Mouse (Mus musculus): ENCODE measurements around the gene Snap23. TPM values are rescaled to one million over a fixed set of nuclear protein-coding genes. Genes with fewer than 3 reads are reported as not detected.

The Snap23 gene
- polyA plus RNA-seq, 2 experiments: 15.6 to 23.5 TPM

DNA sequence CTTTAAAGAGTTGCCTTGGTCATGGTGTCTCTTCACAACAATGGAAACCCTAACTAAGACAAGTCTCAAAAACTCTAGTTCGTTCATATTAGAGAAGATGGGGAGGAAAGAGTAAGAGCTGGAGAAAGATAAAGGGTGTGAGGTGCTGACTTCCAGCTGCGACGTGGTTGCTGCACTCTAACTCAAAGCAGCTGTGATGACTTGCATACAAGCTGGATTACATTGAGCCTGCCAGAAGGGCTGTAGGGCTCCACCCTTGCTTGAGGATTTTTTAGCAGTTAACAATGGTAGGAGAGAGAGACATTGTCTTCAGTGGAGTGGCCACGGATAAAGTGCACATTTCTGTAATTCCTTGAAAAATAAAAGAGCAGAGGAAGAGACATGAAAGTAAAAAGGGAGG is 79.3 kb downstream of the Snap23 start:
- ATAC-seq (ENCODE audit: insufficient read depth) (no peak), DNase-seq (ENCODE audit: low read depth in 3 of 3, low spot score in 3 of 3) (no peak)
- H3K9ac ChIP-seq (replicated peaks): no peak overlapping the region
- no peaks in the 10 kb centered on the region for H3K27me3 ChIP-seq (ENCODE audit: control insufficient read depth, insufficient read depth, low read length)
- 47% methylated on average over 4 of the region's 4 CpGs for WGBS (ENCODE audit: insufficient replicate concordance)
- H3K9me3 ChIP-seq (ENCODE audit: control insufficient read depth, low read length): no peaks in the 10 kb centered on the region
- no peak overlapping the region for H3K4me3 ChIP-seq (ENCODE audit: insufficient read depth in 1 of 2, low read depth in 2 of 2, low read length in 2 of 2)
- H3K4me2 ChIP-seq (ENCODE audit: low read depth): no peak overlapping the region
- H3K4me1 ChIP-seq (replicated peaks; ENCODE audit: control insufficient read depth in 2 of 2, insufficient read depth in 2 of 2, low read length in 1 of 2): no peaks in the 10 kb centered on the region
- H3K36me3 ChIP-seq (replicated peaks; ENCODE audit: control insufficient read depth, insufficient read depth, low read depth): no peaks in the 10 kb centered on the region
- no peak for TF ChIP-seq CTCF (IDR thresholded peaks at IDR 0.05; ENCODE audit: low read depth)
- TF ChIP-seq EP300 (IDR thresholded peaks at IDR 0.05; ENCODE audit: low read depth): no peak
- H3K27ac ChIP-seq: no peak overlapping the region

Other genes starting within 250 kb of the Snap23 start
- 5.9 and 6.6 TPM in 2 replicates for gene Vps39, start 214.5 kb upstream of the Snap23 start, polyA plus RNA-seq (2012; rRNA removed)
- gene Vps39, start 214.5 kb upstream of the Snap23 start, polyA plus RNA-seq (2014; fragmentation: Nextera tagmentation; extraction: Ambion mirVana): 6.9 and 7.9 TPM in 2 replicates
- gene Ganc, start 163.8 kb upstream of the Snap23 start, polyA plus RNA-seq (2012; rRNA removed): 4.3 and 5.1 TPM in 2 replicates
- 4.8 and 5.4 TPM in 2 replicates for gene Ganc, start 163.8 kb upstream of the Snap23 start, polyA plus RNA-seq (2014; fragmentation: Nextera tagmentation; extraction: Ambion mirVana)
- gene Tmem87a, start 163.6 kb upstream of the Snap23 start, polyA plus RNA-seq (2012; rRNA removed): 3.4 and 5.7 TPM in 2 replicates
- gene Tmem87a, start 163.6 kb upstream of the Snap23 start, polyA plus RNA-seq (2014; fragmentation: Nextera tagmentation; extraction: Ambion mirVana): 3.7 and 5.4 TPM in 2 replicates
- 1.8 and 2.5 TPM in 2 replicates for gene Capn3, start 111.7 kb upstream of the Snap23 start, polyA plus RNA-seq (2012; rRNA removed)
- gene Capn3, start 111.7 kb upstream of the Snap23 start, polyA plus RNA-seq (2014; fragmentation: Nextera tagmentation; extraction: Ambion mirVana): 3.3 and 4.8 TPM in 2 replicates
- gene Zfp106, start 3.8 kb upstream of the Snap23 start, polyA plus RNA-seq (2012; rRNA removed): 10.3 and 13.8 TPM in 2 replicates
- gene Zfp106, start 3.8 kb upstream of the Snap23 start, polyA plus RNA-seq (2014; fragmentation: Nextera tagmentation; extraction: Ambion mirVana): 19.1 and 19.9 TPM in 2 replicates
- gene Haus2, start 41.7 kb downstream of the Snap23 start, polyA plus RNA-seq (2012; rRNA removed): 5.8 and 7.4 TPM in 2 replicates
- 11.4 and 11.6 TPM in 2 replicates for gene Haus2, start 41.7 kb downstream of the Snap23 start, polyA plus RNA-seq (2014; fragmentation: Nextera tagmentation; extraction: Ambion mirVana)
- gene Lrrc57, start 41.8 kb downstream of the Snap23 start, polyA plus RNA-seq (2012; rRNA removed): 5.9 and 7.5 TPM in 2 replicates
- gene Lrrc57, start 41.8 kb downstream of the Snap23 start, polyA plus RNA-seq (2014; fragmentation: Nextera tagmentation; extraction: Ambion mirVana): 8.6 TPM in 2 replicates
- 1.1 and 1.5 TPM in 2 replicates for gene Stard9, start 61.5 kb downstream of the Snap23 start, polyA plus RNA-seq (2012; rRNA removed)
- 0.56 and 0.78 TPM in 2 replicates for gene Stard9, start 61.5 kb downstream of the Snap23 start, polyA plus RNA-seq (2014; fragmentation: Nextera tagmentation; extraction: Ambion mirVana)

All from liver, embryonic 14.5 days (tissue).